Mouse (Mus musculus): Measurements from ENCODE around the gene Hnrnpa2b1. TPM values are rescaled to one million over a fixed set of nuclear protein-coding genes. Genes with fewer than 3 reads are reported as not detected.

The Hnrnpa2b1 gene
- polyA plus RNA-seq, 1 experiment from 2014 or later: 2,547 TPM

DNA sequence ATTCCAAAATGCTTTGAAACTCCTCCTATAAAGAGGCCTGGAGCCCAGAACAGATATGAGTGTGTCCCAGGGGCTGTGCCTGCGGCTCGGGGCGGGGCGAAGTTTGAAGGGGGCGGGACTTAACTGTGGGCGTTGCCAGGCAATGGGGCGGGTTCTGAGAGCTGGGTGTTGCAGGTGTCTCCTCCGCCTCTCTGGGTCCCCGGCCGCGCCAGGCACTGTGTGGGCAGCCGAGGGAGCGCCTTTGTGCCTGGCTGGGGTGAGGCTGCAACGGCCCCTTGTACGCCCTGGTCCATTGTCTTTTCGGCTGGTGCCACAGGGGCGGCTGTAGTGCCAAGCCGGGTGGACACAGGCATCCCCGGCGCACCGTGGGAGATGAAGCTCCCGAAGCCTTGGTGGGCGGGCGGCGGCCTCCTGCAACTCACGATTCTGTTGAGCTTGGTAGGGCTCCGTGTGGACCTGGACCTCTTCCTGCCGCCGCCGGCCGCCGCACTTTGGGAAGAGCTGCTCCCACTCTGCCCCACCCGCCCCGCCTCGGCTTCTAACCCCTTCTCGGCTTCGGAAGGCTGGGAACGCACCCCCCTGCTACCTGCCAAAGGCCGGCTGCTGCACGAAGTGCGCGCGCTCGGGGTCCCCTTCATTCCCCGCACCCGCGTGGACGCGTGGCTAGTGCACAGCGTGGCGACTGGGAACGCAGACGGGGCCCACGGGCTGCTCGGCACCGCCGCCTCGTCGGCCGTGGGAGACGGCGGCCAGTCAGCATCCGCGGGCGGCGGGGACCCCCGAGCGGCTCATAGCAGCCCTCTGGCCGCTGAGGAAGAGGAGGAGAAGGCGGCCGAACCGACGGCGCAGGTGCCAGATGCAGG lies 36.9 kb downstream of the Hnrnpa2b1 start, which contains the start of gene Nfe2l3:
Nfe2l3 (plus strand) TSS at position 136 of the 863 bp plus-strand sequence.
- peak; percentile 82 for DNase-seq (ENCODE audit: low spot score)
- WGBS: 1% methylated on average over 74 of the region's 74 CpGs
- H3K27ac ChIP-seq (replicated peaks): peak within 1 kb of the TSS; percentile 81
- H3K4me1 ChIP-seq: peaks cover 21% of the 10 kb centered on the region
- no peaks in the 10 kb centered on the region for H3K36me3 ChIP-seq (replicated peaks)
- peaks cover 74% of the 10 kb centered on the region for H3K27me3 ChIP-seq (replicated peaks; ENCODE audit: low read depth, poor library complexity, severe bottlenecking)
- no peaks in the 10 kb centered on the region for H3K9me3 ChIP-seq
- peak within 1 kb of the TSS; percentile 66 for H3K4me3 ChIP-seq

DNA sequence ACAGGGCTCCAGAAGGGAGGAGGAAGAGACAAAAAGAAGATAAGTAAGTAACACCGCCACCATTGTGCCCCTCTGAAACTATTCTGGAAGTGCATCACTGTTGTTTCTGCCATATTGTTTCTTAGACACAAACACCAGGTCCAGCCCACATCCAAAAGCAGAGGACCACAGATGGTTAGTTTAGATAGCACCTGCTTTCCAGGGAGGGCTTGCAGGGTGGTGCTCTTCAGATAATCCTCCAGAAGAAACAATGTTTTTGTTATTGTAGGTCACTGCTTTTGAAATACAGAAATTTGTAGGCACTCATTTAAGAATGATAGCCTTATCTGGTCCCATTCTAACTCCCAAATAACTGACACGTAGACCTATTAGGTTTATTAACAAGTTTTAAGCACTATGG lies 45.2 kb downstream of the Hnrnpa2b1 start:
- H3K36me3 ChIP-seq (replicated peaks): no peaks in the 10 kb centered on the region
- DNase-seq (ENCODE audit: low spot score): no peak
- WGBS: 93% methylated on average over 2 of the region's 2 CpGs
- 0 out of 2 replicates have a peak, but pooled peaks cover 8% of the 10 kb centered on the region for H3K27me3 ChIP-seq (replicated peaks; ENCODE audit: low read depth, poor library complexity, severe bottlenecking)
- H3K9me3 ChIP-seq: no peaks in the 10 kb centered on the region
- no peak overlapping the region for H3K27ac ChIP-seq (replicated peaks)
- H3K4me1 ChIP-seq: peaks cover 8% of the 10 kb centered on the region
- no peak overlapping the region for H3K4me3 ChIP-seq

DNA sequence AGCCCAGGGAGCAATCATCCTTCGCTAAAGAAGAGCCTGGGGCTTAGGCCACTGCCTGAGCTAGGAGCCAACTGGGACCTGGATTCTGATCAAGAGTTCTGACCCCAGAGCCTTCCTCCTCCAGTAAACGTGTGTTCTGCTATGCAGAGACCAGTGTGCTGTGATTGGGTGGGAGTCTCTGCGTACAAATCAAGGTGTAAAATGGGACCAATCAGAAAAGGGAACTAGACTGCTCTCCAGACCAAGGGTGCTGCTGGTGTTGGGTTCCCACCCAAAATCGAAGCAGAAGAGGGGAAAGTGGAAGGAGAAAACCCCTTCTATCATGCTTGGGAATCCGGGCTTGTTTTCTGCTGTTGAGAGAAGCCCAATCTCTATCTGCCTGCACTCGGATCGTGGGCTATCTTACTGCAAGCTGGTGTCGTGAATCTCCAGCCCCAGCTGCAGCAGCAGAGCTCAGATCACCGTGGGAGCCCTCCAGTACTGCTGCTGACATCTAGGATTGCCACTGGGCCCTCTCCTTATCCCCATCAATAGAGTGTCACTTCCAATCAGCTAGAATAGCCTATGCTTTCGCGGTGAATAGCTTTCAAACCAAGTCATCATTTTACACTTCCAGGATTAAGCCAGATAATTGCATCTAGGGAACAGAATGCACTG lies 46.1 kb downstream of the Hnrnpa2b1 start:
- H3K36me3 ChIP-seq (replicated peaks): no peaks in the 10 kb centered on the region
- DNase-seq (ENCODE audit: low spot score): no peak
- H3K4me3 ChIP-seq: no peak overlapping the region
- H3K4me1 ChIP-seq: peaks cover 8% of the 10 kb centered on the region
- H3K27me3 ChIP-seq (replicated peaks; ENCODE audit: low read depth, poor library complexity, severe bottlenecking): 0 out of 2 replicates have a peak, but pooled peaks cover 8% of the 10 kb centered on the region
- no peaks in the 10 kb centered on the region for H3K9me3 ChIP-seq
- no peak overlapping the region for H3K27ac ChIP-seq (replicated peaks)
- WGBS: 51% methylated on average over 11 of the region's 11 CpGs

DNA sequence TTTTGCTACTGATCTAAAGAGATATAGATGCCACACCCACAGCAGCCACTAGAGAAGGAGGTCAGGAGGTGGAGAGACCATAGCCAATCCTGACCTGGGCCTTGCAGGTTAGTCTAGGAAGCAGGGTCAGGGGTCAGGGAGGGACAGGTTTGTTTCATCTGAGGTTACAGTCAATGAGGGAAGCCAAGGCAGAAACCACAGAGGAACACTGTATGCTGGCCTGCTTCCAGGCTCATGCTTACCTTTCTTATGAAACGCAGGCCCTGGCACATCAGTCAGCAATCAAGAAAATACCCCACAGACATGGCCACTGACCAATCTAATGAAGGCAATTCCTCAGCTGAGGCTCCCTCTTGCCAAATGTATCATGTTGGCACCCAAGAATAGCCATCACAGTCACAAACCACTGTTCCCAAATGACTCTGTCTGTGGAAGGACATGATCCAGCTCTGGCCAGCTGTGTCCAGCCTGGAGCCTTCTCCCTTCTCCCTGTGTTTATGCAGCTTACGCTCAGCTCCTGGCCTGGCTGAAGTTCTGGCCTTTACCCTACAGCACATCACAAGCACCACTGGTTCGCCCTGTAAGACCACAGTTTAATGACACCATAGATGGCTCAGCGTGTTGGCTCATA lies 52.3 kb downstream of the Hnrnpa2b1 start:
- no peaks in the 10 kb centered on the region for H3K27me3 ChIP-seq (replicated peaks; ENCODE audit: low read depth, poor library complexity, severe bottlenecking)
- H3K4me3 ChIP-seq: no peak overlapping the region
- no peak overlapping the region for H3K27ac ChIP-seq (replicated peaks)
- no peaks in the 10 kb centered on the region for H3K4me1 ChIP-seq
- H3K36me3 ChIP-seq (replicated peaks): no peaks in the 10 kb centered on the region
- WGBS: 89% methylated on average over 4 of the region's 4 CpGs
- DNase-seq (ENCODE audit: low spot score): no peak
- H3K9me3 ChIP-seq: 0 out of 2 replicates have a peak, but pooled peaks cover 4% of the 10 kb centered on the region

DNA sequence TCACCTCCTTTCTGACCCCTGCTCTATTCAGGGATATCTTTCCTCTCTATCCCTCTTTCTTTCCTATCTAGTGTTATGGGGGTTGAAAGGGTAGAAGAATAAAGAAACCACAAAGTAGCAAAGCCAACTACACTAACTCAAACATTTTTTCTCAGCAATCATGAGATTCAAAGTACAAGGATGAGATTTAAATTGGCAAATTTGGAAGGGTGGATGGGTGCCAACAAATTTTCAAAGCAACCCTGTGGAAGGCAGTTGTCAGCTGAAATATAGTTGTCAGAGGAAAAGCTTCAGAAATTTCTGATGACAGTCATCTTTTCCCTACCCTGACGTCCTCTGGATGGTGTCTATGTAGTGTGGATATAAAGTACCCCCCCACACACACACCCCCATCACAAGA lies 53.3 kb downstream of the Hnrnpa2b1 start:
- Histone ChIP-seq H3K4me3 (no peak overlapping the region), H3K9me3 (0 out of 2 replicates have a peak, but pooled peaks cover 4% of the 10 kb centered on the region), H3K4me1 (no peaks in the 10 kb centered on the region; the same call in 1 of the 2 replicates), H3K27ac (replicated peaks) (no peak overlapping the region), H3K36me3 (replicated peaks) (no peaks in the 10 kb centered on the region), H3K27me3 (replicated peaks; ENCODE audit: low read depth, poor library complexity, severe bottlenecking) (no peaks in the 10 kb centered on the region)
- WGBS: 69% methylated on average over 1 of the region's 1 CpGs
- no peak for DNase-seq (ENCODE audit: low spot score)

Other genes starting within 250 kb of the Hnrnpa2b1 start
- gene Nfe2l3, start 37.2 kb downstream of the Hnrnpa2b1 start, polyA plus RNA-seq (2016; fragmentation: Nextera tagmentation; extraction: Ambion mirVana): 1.3 and 1.6 TPM in 2 replicates
- gene Cbx3, start 466 bp upstream of the Hnrnpa2b1 start, polyA plus RNA-seq (2016; fragmentation: Nextera tagmentation; extraction: Ambion mirVana): 700 and 747 TPM in 2 replicates
- 22.7 and 24.0 TPM in 2 replicates for gene Snx10, start 54.0 kb upstream of the Hnrnpa2b1 start, polyA plus RNA-seq (2016; fragmentation: Nextera tagmentation; extraction: Ambion mirVana)